Mouse (Mus musculus): ENCODE results near the gene Fbxw8.

GRCm38 (mm10) chr5:118079354-118079753 is 75.9 kb downstream of the Fbxw8 start:
- TF ChIP-seq POLR2A (IDR thresholded peaks at IDR 0.05; ENCODE audit: low read depth, low read length) (no peak), CTCF (IDR thresholded peaks at IDR 0.05; ENCODE audit: extremely low read depth, insufficient read depth, insufficient read length, insufficient replicate concordance) (no peak)
